Mouse (Mus musculus): ENCODE results near the gene Wiz. TPM values are rescaled to one million over a fixed set of nuclear protein-coding genes. Genes with fewer than 3 reads are reported as not detected.

Wiz gene
- total RNA-seq, 4 experiments from 2014 or later: 44.5 to 52.9 (median 47.4) TPM

Small RNA genes lying within 50 kb of the gene (microRNA-seq; reads per million reads assigned to microRNA genes)
- gene Gm22201: 0 reads per million in 2 experiments

Other genes with a start within 250 kb of the Wiz start
- 10 to 100 TPM in 2 of 4 experiments, 1 to 10 TPM in 2; 7.0 to 13.4 (median 9.5) TPM for gene Notch3, start 222.6 kb downstream of the Wiz start, total RNA-seq (2022)
- gene Ephx3, start 199.9 kb downstream of the Wiz start, total RNA-seq (2022): under 1 TPM in 3 of 4 experiments, not detected in 1; 0.17 to 0.48 (median 0.36) TPM
- gene Brd4, start 104.7 kb downstream of the Wiz start, total RNA-seq (2022): 100 to 1,000 TPM in 3 of 4 experiments, 10 to 100 TPM in 1; 94.2 to 132 (median 105) TPM
- gene Akap8, start 68.2 kb downstream of the Wiz start, total RNA-seq (2022): 100 to 1,000 TPM in 3 of 4 experiments, 10 to 100 TPM in 1; 94.2 to 118 (median 109) TPM
- 100 to 1,000 TPM; 160 to 279 (median 221) TPM for gene Akap8l, start 38.8 kb downstream of the Wiz start, total RNA-seq (2022)
- 10 to 100 TPM in 2 of 4 experiments, 1 to 10 TPM in 2; 3.8 to 16.9 (median 8.9) TPM for gene Rasal3, start 14.1 kb upstream of the Wiz start, total RNA-seq (2022)
- not detected for gene Pglyrp2, start 34.7 kb upstream of the Wiz start, total RNA-seq (2022)
- not detected for gene Cyp4f39, start 63.3 kb upstream of the Wiz start, total RNA-seq (2022)
- 1 to 10 TPM; 3.6 to 8.1 (median 5.2) TPM for gene Cyp4f17, start 116.6 kb upstream of the Wiz start, total RNA-seq (2022)
- 10 to 100 TPM in 1 of 4 experiments, 1 to 10 TPM in 3; 7.7 to 10.1 (median 7.9) TPM for gene Cyp4f16, start 147.1 kb upstream of the Wiz start, total RNA-seq (2022)
- not detected for gene Cyp4f37, start 231.9 kb upstream of the Wiz start, total RNA-seq (2022)

Data from layer of hippocampus, adult 8-10 months (tissue).